Mouse (Mus musculus) embryo, embryonic 10 days (tissue): ENCODE measurements at regions not wholly inside any gene's neighbourhood (a gene's known extent, or its start where the extent isn't known, plus 50 kb on each side); places are given as distances from the start of the nearest gene placed in this dataset.
"Not testable (repeated sequence)": the region's sequence is repeated elsewhere in the genome, so short reads cannot be mapped to it uniquely, and the experiment has no call there.

Source experiments
- DNase-seq: peaks from one replicate; pipeline ENCODE4 v3.0.0-alpha.2; 2015; ENCODE audit warnings: low spot score

DNA sequence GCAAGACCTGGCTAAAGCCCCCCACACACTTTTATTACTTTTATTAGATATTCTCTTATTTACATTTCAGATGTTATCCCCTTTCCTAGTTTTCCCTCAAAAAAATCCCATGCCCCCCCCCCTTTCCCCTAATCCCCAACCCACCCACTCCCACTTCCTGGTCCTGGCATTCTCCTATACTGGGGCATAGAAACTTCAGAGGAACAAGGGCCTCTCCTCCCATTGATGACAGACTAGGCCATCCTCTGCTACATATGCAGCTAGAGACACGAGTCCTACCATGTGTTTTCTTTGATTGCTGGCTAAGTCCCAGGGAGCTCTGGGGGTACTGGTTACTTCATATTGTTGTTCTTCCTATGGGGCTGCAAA lies 116.8 kb downstream of the Rfpl4b start:
- not testable (repeated sequence) for DNase-seq

DNA sequence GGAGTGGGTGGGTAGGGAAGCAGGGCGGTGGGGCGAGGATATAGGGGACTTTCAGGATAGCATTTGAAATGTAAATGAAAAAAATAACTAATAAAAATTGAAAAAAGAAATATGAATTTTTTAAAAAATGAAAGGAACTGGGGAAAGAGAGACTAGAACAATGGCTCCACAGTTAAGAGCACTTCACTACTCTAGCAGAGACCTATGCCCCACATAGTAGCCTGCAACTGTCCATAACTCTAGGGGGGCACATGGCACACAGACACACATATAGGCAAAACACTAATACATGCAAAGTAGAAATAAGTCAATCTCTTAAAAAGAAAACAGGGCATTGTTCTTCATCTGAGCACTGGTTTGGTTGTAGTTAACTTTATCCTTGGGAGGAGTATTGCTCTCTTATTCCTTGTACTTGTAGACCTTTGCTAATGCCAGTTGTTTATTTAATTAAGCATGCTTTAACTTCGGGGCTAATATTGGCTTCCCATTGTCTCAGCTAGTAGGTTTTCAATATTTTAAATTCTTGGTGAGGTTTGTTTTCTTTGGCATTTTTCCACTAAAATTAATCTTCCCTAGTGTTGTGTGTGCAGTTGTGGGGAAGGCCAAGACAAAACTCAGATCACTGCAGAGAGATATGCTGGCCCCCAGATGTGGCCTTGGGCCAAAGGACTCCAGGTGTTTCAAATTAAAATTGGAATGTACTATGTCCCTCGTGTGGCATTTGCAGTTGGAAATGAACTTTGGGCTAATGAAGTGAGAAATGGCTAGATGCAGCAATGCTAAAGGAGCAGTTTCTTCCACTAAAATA lies 117.4 kb downstream of the Rfpl4b start:
- DNase-seq, result peak; percentile 14

DNA sequence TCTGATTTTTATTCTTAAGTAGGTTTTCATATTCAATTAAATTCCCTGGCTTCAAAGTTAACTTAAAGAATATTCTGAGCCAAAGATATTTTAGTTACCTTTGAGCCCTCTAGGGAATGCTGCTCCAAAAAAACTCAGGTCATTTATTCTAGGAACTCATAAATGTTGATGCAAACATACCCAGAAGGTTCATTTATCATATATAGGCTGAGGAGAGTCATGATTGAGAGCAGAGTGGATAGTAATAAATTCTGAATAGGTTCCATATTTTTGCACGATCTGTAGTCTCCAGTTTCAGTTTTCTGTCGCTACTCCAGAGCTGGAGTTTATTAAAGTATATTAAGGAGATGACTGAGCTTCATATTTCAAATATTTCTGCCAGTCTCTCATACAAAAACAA lies 144.1 kb downstream of the Rfpl4b start:
- DNase-seq, result no peak

DNA sequence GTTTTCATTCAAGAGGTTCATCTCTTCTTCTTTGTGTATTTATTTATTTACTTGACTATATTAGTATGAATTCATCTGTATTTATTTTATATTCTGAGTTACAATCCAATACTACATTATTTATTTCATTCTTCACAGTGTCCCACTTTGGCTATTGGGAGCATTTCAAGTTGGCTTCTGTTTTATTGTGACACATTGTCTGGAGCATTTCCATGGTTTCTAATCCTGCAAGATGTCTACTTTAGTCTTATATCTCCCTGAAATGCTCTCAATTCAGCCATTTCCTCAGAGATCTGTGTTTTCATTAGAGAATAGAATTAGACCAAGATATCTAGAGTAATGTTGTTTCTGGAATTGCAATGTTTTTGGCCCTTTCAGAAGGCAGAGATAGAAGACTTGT lies 153.0 kb downstream of the Rfpl4b start:
- DNase-seq, result no peak

DNA sequence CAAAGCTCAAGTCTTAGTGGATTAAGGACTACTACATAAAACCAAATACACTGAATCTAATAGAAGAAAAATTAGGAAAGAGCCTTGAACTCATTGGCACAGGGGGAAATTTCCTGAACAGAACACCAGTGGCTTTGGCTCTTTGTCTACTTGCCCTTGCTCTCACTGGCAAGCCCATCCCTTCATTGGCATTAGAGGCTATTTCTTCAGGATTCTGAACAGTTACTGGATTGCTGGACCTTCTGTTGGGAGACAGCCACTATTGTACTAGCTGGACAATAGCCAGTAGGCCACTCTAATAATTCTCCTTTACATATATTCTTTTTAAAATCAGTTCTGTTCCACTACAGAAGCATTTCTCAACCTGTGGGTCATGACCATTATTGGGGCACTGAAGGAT lies 153.7 kb downstream of the Rfpl4b start:
- no peak for DNase-seq

DNA sequence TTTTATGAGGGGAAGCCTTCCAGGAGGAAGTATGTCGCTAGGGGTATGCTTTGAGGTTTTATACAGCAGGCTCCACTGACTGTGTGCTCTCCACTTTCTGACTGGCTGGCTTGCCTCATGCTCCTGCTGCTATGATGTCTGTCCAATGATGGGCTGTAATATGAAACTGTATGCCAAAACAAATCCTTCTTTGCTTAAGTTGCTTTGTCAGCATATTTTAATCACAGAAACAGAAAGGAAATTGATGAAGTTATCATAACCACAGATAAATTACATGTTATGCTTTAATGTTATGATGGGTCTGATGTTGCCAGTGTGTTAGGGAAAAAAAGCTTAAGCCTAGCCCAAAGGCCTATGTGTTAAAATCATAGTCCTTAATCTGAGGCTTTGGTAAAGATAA lies 185.9 kb downstream of the Rfpl4b start:
- DNase-seq, result no peak

DNA sequence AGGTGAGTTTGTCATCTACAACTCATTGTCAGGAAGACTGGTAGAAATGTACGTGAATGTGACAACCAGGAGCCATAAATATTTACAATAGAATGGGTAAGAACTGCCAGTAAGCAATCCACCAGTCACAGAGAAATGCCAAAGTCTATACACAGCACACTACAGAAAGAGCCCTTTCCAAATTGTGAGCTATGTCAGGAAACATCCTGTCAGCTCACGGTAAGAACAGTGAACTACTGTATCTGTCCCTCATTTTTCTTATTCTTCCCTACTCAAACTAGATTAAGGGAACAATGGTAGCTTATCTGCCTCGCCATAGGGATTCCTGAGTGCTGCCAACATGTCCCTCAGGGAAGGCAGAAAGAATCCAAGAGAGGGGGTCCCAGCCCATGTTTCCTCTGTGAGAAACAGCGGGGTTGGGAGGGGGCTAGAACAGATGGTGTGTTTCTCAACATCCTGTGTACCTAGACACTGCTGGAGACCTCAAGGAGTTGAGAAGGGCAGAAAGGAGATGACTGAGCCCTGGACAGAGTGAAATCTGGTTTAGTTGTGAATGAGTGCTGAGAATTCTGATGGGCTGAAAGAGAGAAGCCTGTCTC lies 191.6 kb downstream of the Rfpl4b start:
- no peak for DNase-seq

DNA sequence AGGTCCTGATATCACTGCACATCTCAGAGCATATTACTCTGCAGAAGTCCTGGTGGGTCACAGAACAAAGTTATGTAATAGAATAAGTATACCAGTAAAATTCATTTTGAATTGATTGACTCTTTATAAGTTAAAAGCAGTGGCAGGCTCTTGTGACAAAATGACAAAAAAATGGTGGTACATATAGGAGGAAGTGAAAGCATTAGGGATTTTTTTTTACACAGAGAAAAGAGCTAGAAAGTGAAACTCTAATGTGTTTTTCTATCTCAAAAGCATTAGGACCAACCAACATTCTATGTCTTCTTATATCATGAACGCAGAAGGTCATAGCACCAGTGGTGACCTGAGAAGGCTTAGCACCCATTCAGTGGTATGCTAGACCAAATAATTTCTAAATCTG lies 198.2 kb downstream of the Rfpl4b start:
- no peak for DNase-seq

DNA sequence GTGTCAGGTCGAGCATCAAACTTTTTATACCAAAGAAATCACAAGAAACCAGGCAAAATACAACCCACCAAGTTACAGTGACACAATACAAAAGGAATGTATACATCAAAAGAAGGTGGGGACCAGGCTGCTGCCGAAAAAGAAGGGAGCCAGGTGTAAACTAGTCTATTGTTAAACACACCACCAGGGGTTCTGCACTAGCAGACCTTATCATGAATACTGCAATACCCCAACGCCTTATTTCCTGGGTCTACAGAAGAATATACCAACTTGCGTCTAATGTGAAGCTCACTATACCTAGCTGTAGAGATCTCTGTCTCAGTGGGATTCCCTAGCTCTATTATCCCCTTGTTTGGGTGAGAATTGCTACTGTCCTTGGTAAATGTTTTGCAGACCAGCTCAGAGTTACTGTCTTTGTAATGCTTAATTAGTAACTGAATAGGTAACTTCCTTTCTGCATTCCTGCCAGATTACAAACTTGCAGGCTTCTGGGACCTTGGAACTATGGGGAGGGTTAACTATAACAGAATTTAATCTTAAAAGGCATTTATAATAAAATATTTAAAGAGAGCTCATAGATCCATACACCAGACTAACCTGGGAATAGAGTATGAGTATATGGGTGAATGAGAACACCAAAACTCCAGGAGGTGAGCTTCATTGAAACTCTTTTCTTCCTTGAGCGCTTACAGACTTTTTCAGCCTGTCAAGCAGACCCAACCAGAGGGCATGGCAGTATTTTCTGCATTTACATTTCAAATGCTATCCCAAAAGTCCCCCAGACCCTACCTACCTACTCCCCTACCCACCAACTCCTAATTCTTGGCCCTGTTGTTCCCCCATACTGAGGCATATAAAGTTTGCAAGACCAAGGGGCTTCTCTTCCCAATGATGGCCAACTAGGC lies 211.7 kb downstream of the Rfpl4b start:
- DNase-seq, result no peak

DNA sequence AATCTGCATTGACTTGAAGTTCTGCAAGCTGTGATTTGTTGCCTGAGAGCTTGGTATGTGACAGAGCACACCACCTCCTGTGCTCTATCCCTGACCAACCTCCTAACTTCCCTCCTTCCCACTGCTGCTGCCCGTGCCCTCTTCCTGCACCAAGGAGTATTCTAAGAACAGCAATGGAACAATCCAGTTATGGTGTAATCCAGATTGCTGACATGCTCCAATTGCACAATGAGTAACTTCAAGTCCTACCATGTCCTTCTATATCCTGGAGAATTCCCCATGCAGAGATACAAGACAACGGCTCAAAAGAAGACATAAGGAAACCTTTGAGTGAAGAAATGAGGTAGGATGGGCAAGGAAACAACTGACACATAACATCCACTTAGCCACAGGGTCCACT lies 235.5 kb downstream of the Rfpl4b start:
- DNase-seq, result no peak

DNA sequence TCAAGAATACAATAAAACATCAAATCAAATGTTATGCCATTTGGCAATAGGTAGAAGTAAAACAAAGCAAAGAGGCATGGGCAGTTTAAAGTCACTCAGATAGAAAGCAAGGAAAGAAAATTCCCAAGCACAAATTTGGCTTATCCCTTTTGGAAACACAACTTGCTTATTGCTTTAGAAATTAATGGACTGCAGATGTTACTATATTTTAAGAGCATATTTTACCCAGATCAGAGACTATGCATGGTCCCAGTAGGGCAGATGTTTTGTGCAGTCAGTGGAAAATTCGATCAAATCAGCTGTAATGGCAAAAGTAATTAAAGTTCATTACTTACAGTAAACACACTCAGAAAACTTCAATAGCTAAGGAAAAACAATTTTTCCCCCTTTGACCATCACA lies 245.9 kb downstream of the Rfpl4b start:
- DNase-seq, result no peak

DNA sequence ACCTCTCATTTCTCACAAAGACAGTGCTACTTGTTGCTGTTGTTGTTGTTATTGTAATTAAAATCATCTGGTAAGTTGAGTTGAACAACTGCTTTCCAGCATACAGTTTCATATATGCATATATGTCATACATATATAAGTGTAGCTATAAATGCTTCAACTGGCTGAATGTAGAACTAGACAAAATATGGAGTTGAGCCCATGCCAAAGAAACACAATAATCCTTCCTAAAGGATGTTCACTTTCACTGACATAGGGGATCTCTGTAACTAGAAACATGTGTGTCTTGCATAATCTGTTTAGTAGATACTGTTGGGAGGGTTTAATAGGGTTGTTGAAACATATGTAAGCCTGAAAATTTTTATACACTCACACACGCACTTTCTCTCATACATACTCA lies 247.9 kb downstream of the Rfpl4b start:
- no peak for DNase-seq

DNA sequence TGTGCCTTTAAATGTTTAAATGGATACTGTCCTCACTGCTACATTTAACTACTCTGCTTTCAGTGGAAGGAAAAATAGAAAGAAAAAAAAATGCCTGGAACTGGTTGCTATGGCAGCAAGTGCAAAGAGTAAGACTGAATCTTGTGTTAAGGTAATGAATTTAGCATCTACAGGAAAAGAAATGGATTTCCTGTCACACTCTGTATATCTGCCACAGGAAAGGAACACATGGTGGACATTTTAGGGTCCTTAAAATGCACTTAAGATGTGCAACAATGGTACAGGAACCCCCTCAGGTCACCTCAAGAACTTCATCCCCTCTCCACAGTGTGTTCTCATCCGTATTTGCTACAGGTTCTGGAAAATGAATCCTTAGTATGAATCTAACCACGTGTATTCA lies 248.4 kb downstream of the Rfpl4b start:
- DNase-seq, result no peak

DNA sequence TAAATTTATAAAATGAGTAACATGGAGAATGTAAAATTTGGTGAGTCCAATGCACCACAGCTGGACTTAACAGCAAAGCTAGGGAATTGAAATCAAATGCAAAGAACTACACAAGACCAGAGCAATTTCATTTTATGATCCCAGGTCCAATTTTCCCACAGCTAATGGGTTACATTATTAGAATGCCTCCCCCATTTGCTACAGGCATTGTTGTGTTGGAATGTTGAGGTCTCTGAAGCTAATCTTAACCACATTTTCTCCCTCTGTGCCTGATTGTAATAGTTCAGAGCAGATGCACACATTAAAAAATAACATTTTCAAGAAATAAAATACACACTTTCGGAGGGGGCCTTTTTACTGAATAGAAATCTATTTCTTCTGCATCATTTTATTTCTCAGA lies 254.3 kb downstream of the Rfpl4b start:
- no peak for DNase-seq

DNA sequence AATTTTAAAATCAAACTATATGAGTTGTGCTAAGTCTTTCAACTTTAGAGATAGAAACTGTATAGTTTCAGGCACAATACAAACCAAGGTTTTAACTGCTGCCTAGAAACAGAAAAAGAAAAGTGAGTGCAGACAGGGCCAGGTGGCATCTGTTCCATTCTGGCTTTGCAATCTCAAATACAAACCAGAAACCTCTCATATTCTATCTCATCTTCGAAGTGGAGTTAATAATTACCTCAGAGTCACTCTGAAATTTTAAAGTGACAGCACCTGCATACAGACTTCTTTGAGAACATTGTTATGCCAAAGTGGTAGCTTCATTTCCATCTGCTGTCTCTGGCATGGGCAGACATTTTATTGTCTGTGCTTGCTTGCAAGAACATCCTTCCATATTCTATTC lies 255.2 kb downstream of the Rfpl4b start:
- DNase-seq, result no peak

DNA sequence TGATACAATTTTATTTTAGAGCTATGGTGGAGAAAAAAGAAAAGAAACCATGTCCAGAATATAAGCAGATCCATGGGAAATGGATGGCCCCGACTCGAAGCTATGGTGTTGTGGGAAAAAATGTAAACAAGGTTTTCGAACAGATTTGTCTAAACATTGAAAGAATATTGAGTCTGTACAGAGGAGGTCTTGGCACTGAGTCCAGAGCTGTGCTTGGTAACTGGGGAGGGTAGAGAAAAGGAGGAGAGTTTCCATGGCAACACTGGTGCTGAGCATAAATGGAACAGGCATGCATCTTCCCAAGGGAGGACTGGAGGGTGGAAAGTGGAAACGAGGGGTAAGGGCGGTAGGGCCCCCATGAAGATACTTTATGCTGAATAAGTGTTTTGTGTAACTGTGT lies 266.5 kb downstream of the Rfpl4b start:
- DNase-seq, result peak; percentile 83

DNA sequence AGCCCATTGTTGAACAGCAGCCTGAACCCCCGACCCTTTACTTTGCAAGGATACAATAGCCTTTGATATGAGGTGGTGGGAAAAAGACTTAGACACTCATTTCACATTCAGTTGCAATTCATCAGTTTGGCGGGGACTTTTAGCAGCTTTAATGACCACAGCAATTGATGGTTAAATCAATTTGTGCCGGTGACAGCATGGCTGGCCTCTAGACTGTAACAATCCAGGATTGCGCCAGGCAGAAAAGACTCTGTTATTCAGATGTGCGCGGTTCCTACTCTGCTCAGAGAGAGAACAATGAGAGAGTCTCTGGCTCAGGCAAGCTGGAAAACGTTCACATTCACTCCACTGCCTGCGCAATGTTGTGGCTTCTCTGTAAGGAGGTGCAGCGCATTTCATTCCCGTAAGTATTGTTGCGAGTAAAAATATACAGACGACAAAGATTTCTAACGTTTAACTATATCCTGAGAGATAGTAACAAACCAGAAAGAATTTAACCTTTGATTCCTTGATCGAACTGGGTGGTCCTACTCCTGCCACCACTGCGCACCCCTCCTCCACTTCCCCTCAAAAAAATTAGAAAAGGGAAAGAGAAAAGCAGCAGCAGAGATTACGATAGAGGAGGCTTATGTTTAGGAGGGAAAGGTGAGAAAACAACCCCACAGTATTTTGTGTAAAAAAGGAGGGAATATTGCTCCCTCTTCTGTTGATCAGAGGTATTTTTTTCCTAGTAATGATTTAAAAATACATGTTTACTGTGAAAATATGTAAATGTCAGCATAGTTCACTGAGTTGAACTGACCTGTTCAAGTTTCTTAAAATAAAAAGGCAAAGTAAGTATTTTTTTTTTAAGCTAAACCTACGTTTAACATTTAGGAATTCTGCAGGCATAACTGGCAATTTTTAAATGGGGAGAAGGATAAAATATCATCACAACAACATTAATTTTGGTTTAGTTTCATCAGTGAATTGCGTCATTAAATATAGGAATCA lies 267.6 kb downstream of the Rfpl4b start:
- peak; percentile 90 for DNase-seq

DNA sequence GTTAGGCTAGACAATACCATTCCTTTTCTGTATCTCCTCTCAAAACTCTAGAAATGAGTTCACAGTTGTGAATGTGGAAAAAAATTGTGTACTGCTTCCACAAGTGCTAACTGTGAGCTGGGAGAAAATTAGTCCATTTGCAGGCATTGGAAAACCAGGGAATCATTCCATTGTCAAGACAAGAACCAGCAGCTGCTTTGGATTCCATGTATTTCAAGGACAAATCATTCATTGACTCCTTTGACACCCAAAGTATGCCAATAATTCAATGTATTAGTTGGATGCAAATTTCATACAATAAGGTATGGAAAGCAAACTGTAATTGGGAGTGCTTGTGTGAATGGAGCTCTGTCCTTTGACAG lies 268.3 kb downstream of the Rfpl4b start:
- DNase-seq, result no peak

DNA sequence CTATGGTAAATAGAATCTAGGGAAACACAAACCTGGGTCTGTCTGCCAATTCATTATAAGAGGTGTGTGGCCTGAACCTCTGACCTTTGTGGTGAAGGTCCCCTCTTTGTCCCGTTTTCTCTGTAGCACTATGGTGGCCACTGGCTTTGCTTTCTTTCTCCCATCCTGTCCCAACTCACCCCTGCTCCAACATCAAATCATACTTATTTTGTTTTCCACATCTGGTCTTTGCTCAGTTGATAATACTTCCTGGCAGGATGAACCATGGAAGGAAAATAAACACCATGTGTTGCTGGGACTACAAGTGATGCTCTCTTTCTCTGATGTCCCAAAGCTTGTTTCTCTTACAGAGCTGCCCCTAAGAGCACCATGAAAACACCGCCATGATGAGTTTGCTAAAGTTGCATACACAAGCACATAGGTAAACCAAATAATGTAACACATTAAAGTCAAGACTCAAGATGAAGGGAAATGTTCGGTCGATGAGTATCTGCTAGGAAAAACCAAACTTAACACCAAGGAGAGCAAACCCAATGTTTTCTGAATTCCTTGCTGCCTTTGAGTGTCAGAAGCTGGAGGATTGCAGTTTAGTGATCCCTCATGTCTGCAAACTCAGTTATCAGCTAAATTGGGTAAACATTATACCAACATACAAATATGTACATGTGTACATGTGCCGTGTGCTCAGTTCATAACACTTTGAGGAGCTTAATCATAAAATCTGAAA lies 269.1 kb downstream of the Rfpl4b start:
- peak; percentile 50 for DNase-seq

DNA sequence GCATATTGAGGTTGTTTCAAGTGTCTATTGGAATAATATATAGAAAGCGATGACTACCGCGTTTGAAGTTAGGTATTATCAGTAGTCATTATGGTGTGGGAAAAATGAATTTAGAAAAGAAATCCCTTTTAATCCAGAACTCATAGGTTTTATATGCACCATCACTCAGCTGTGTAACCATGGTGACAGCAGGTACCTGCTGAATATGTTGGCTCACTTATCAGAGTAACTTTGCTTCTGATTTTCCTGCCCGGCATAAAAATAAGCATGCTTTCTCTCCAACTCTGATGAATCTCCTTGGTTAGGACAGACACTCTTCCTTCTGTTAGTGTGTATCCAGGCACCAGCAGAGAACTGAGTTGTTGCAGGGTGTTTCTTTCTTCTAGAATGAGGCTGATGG lies 281.5 kb downstream of the Rfpl4b start:
- DNase-seq, result no peak

DNA sequence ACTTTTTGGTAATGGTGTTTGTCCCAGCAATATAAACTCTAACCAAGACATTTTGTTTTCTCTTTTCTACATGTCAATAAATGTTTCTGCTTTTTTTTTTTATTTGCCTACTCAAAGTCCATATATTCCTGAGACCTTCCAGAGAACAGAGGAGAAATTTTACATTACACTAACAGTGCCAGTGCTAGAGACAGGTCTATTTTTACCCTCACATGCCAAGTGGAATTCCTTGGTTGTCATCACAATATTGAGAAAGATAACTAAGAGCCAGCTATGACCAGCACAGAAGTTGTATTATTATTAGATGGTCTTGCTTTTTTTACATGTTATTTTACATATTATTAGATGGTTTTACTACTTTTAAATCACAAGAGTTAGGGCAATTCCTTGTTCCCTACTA lies 282.8 kb downstream of the Rfpl4b start:
- DNase-seq, result no peak
